Mouse (Mus musculus) kidney, embryonic 15.5 days (tissue): ENCODE data around the gene Angptl8. TPM values are rescaled to one million over a fixed set of nuclear protein-coding genes. Genes with fewer than 3 reads are reported as not detected.
"Not testable (repeated sequence)": the region's sequence is repeated elsewhere in the genome, so short reads cannot be mapped to it uniquely, and the experiment has no call there.

ENCODE experiments used
- ATAC-seq: fragments of 200-750 bp; cut with Nextera tagmentation; replicated peaks from 2 replicates; pipeline ENCODE4 v1.8.0; 2017; ENCODE audit warnings: moderate TSS enrichment; ENCODE audit not compliant: low FRiP score
- H3K27ac ChIP-seq: fragments of 300-500 bp; sonication (generic); 2 replicates; pipeline ENCODE4 v1.5.1; 2015; ENCODE audit warnings: mild to moderate bottlenecking, inconsistent platforms
- H3K27me3 ChIP-seq: fragments of 300-500 bp; sonication (generic); 2 replicates; pipeline ENCODE4 v1.6.1; 2015; ENCODE audit warnings: inconsistent platforms
- H3K36me3 ChIP-seq: fragments of 300-500 bp; sonication (generic); 2 replicates; pipeline ENCODE4 v1.6.1; 2015; ENCODE audit warnings: inconsistent platforms
- H3K4me1 ChIP-seq: fragments of 300-500 bp; sonication (generic); 2 replicates; pipeline ENCODE4 v1.6.1; 2015; ENCODE audit warnings: inconsistent platforms
- H3K4me2 ChIP-seq: fragments of 300-500 bp; sonication (generic); 2 replicates; pipeline ENCODE4 v1.6.1; 2015; ENCODE audit warnings: moderate library complexity, mild to moderate bottlenecking, inconsistent platforms
- H3K4me3 ChIP-seq: fragments of 300-500 bp; sonication (generic); replicated peaks from 2 replicates; pipeline ENCODE4 v1.5.1; 2015; ENCODE audit warnings: mild to moderate bottlenecking, inconsistent platforms
- H3K9ac ChIP-seq: fragments of 300-500 bp; sonication (generic); 2 replicates; pipeline ENCODE4 v1.6.1; 2015; ENCODE audit warnings: mild to moderate bottlenecking, inconsistent platforms
- H3K9me3 ChIP-seq: fragments of 300-500 bp; sonication (generic); replicated peaks from 2 replicates; pipeline ENCODE4 v1.6.1; 2016; ENCODE audit warnings: inconsistent platforms
- WGBS: fragments of 180-500 bp; shearing (Covaris S2); methylation state at CpG from one replicate; pipeline ENCODE4 v1.1.7; 2015; ENCODE audit warnings: mixed read lengths; 5-methylcytosine and 5-hydroxymethylcytosine counted together
- polyA plus RNA-seq: library from polyadenylated mRNA; unstranded; fragments of >200 nt; fragmentation: Nextera tagmentation; extraction: Ambion mirVana; gene quantifications from 2 replicates; pipeline ENCODE4 v1.2.1, GENCODE M21; 2015

Angptl8 gene
- polyA plus RNA-seq: 4.3 and 4.9 TPM in 2 replicates

DNA sequence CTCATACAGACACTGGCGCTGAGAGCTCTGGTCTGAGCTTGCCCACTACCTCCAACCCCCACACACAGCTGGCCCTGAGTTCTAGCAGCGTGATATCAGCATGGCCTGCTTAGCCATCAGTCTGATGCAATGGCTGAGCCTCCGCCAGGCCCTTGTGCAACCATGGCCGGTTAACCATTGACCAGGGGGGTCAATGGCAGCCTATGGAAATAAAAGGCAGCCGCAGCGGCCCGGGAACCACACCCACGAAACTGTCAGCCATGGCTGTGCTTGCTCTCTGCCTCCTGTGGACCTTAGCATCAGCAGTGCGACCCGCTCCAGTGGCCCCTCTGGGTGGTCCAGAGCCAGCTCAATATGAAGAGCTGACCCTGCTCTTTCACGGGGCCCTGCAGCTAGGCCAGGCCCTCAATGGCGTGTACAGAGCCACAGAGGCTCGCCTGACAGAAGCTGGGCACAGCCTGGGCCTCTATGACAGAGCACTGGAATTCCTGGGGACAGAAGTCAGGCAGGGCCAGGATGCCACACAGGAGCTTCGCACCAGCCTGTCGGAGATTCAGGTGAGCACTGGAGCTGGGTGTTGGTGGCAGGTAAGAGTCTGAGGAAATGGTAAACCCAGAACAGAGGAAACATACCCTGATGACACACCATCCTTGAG, at the start of gene Angptl8:
Angptl8 (plus strand) TSS at position 253 of the 655 bp plus-strand sequence.
- Histone ChIP-seq H3K4me3 (0 out of 2 replicates have a peak within 1 kb of the TSS, but pooled peaks have one; percentile 1), H3K27ac (peak within 1 kb of the TSS; percentile 68), H3K9ac (no peak within 1 kb of the TSS), H3K4me1 (peaks cover 20% of the 10 kb centered on the region), H3K27me3 (no peaks in the 10 kb centered on the region), H3K4me2 (peak within 1 kb of the TSS; percentile 20), H3K9me3 (no peaks in the 10 kb centered on the region), H3K36me3 (peaks cover 85% of the 10 kb centered on the region)
- peak; percentile 67 for ATAC-seq
- 72% methylated on average over 15 of the region's 15 CpGs for WGBS

- H3K9ac ChIP-seq, ATAC-seq, H3K27ac ChIP-seq, H3K27me3 ChIP-seq, H3K4me2 ChIP-seq, H3K4me3 ChIP-seq, H3K9me3 ChIP-seq: not testable (repeated sequence)
- peaks cover 23% of the 10 kb centered on the region for H3K4me1 ChIP-seq
- H3K36me3 ChIP-seq: peaks cover 83% of the 10 kb centered on the region
- 71% methylated on average over 2 of the region's 2 CpGs for WGBS
These were observed 49.0 kb upstream of the Angptl8 start for GRCm38 (mm10) chr9:21786309-21786708.

- WGBS: 16% methylated on average over 6 of the region's 6 CpGs
- 0 out of 2 replicates have a peak overlapping the region, but pooled peaks have one; percentile 42 for H3K27ac ChIP-seq
- peaks cover 83% of the 10 kb centered on the region for H3K36me3 ChIP-seq
- no peaks in the 10 kb centered on the region for H3K27me3 ChIP-seq
- H3K9ac ChIP-seq: no peak overlapping the region
- H3K4me3 ChIP-seq: no peak overlapping the region
- ATAC-seq: peak; percentile 57
- H3K4me1 ChIP-seq: peaks cover 29% of the 10 kb centered on the region
- H3K4me2 ChIP-seq: peak overlapping the region; percentile 8; the same call in 1 of the 2 replicates
- H3K9me3 ChIP-seq: no peaks in the 10 kb centered on the region
These were observed 48.4 kb upstream of the Angptl8 start for GRCm38 (mm10) chr9:21786906-21787305.

- Histone ChIP-seq H3K36me3 (peaks cover 81% of the 10 kb centered on the region), H3K9ac (no peak overlapping the region), H3K27ac (peak overlapping the region; percentile 42; the same call in 1 of the 2 replicates), H3K27me3 (no peaks in the 10 kb centered on the region), H3K4me2 (no peak overlapping the region), H3K9me3 (no peaks in the 10 kb centered on the region), H3K4me3 (no peak overlapping the region), H3K4me1 (peaks cover 30% of the 10 kb centered on the region)
- 61% methylated on average over 5 of the region's 5 CpGs for WGBS
- no peak for ATAC-seq
These were observed 47.7 kb upstream of the Angptl8 start for GRCm38 (mm10) chr9:21787654-21788053.

DNA sequence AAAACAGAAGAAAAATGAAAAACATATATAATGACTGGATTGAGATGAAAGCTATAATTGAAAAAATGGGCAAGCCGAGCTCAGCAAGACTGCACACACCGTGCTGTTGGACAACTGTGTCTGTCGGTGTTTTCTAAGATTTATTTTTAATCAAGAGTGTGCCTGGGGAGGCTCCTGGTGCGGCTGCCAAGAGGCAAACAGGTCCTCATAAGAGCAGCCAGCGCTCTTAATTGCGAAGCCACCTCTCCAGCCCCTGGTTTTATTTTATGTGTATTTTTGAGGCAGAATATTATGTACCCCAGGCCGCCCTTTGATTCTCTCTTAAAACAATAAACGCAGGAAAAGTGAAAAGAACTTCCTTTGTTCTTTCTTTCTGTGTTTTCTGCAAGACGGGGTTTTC, 47.1 kb upstream of the Angptl8 start:
- Histone ChIP-seq H3K4me2 (no peak overlapping the region), H3K27ac (peak overlapping the region; percentile 42; the same call in 1 of the 2 replicates), H3K27me3 (no peaks in the 10 kb centered on the region), H3K4me1 (peaks cover 36% of the 10 kb centered on the region), H3K36me3 (peaks cover 84% of the 10 kb centered on the region), H3K9ac (no peak overlapping the region), H3K4me3 (no peak overlapping the region), H3K9me3 (no peaks in the 10 kb centered on the region)
- ATAC-seq: no peak
- 67% methylated on average over 9 of the region's 9 CpGs for WGBS

DNA sequence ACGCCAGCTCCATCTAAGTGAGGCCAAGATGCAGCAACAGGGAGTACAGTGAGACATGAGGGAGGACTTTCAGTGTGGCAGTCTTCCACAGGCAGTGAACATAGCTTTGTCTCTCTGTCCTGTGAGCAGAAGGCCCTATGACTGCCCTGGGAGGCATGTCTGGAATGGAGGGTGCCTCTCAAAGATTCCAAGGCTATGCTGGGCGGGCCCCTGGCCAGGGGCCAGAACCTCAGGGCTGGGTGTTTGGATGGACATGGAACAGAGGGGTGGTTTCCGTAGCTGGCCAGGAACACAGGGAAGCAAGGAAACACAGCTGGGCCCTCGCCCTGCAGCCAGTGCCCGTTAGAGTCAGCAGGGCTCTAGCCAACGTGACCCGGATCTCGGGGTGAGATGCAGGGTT, 43.4 kb upstream of the Angptl8 start:
- no peak overlapping the region for H3K9ac ChIP-seq
- WGBS: 77% methylated on average over 8 of the region's 8 CpGs
- H3K4me3 ChIP-seq: no peak overlapping the region
- peak overlapping the region; percentile 37; the same call in 1 of the 2 replicates for H3K4me2 ChIP-seq
- no peak overlapping the region for H3K27ac ChIP-seq
- H3K4me1 ChIP-seq: peaks cover 68% of the 10 kb centered on the region
- peaks cover 77% of the 10 kb centered on the region for H3K36me3 ChIP-seq
- H3K9me3 ChIP-seq: no peaks in the 10 kb centered on the region
- no peak for ATAC-seq
- no peaks in the 10 kb centered on the region for H3K27me3 ChIP-seq

GRCm38 (mm10) chr9:21792644-21793043, 42.7 kb upstream of the Angptl8 start:
- Histone ChIP-seq H3K4me3 (no peak overlapping the region), H3K4me2 (peak overlapping the region; percentile 37), H3K9me3 (no peaks in the 10 kb centered on the region), H3K4me1 (peaks cover 69% of the 10 kb centered on the region), H3K36me3 (peaks cover 73% of the 10 kb centered on the region), H3K27ac (peak overlapping the region; percentile 23; the same call in 1 of the 2 replicates), H3K27me3 (no peaks in the 10 kb centered on the region), H3K9ac (no peak overlapping the region)
- 33% methylated on average over 8 of the region's 8 CpGs for whole genome bisulfite sequencing
- peak; percentile 34; the same call in 1 of the 2 replicates for ATAC-seq

GRCm38 (mm10) chr9:21793507-21793906, 41.8 kb upstream of the Angptl8 start:
- 95% methylated on average over 6 of the region's 6 CpGs for WGBS
- peaks cover 69% of the 10 kb centered on the region for H3K36me3 ChIP-seq
- not testable (repeated sequence) for H3K4me2 ChIP-seq, ATAC-seq, H3K9me3 ChIP-seq, H3K27ac ChIP-seq, H3K27me3 ChIP-seq, H3K9ac ChIP-seq, H3K4me3 ChIP-seq
- peaks cover 64% of the 10 kb centered on the region for H3K4me1 ChIP-seq

DNA sequence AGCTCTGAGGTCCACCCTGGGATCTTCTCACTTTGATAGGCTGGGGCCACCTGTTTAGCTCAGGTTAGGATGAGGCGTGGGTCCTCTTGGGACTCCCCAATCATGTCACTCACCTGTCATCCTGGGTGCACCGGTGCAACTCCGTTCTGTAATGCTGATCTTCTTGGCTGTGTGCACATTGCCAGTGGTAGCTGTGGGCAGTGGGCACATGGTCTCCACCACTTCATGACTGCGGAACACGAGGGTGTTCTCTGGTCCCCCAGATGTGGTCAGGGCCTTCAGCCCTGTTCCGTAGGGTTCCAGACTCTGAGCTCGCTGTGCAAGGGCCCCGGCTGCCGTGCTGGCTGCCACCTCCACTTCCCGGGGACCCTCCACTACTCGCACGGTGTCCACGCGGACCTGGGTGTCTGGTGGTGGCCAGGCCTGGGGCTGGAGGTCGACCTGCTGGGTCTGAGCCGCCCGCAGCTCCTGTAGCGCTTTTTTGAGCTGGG, 40.9 kb upstream of the Angptl8 start:
- no peak for ATAC-seq
- Histone ChIP-seq H3K4me1 (peaks cover 73% of the 10 kb centered on the region), H3K27ac (no peak overlapping the region), H3K9ac (no peak overlapping the region), H3K27me3 (no peaks in the 10 kb centered on the region), H3K9me3 (no peaks in the 10 kb centered on the region), H3K4me2 (no peak overlapping the region), H3K4me3 (no peak overlapping the region), H3K36me3 (peaks cover 60% of the 10 kb centered on the region)
- WGBS: 94% methylated on average over 18 of the region's 18 CpGs

DNA sequence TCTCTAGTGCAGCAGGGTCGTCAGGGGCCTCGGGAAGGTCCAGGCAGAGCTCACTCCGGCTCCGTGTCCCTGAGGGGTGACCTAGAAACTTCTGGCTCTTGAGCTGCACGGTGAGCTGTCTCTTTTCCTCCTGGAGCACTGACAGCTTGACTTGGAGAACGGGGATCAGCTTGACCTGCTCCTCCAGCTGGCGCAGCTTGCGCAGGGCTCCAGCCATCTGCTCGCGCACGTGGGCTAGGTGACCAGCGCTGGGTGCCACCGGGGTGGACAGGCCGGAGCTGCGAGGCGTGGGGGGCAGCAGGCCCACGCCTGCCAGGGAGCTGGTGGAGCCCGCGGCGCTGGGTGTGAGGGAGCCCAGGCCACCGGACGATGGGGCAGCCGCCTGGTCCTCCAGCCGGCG, 40.4 kb upstream of the Angptl8 start:
- no peak overlapping the region for H3K4me2 ChIP-seq

GRCm38 (mm10) chr9:21795579-21795978, 39.7 kb upstream of the Angptl8 start:
- H3K9me3 ChIP-seq: no peaks in the 10 kb centered on the region
- 79% methylated on average over 5 of the region's 5 CpGs for WGBS
- H3K4me2 ChIP-seq: peak overlapping the region; percentile 64
- no peak for ATAC-seq
- peak overlapping the region; percentile 96 for H3K27ac ChIP-seq
- peak overlapping the region; percentile 68 for H3K4me3 ChIP-seq
- H3K4me1 ChIP-seq: peaks cover 70% of the 10 kb centered on the region
- no peaks in the 10 kb centered on the region for H3K27me3 ChIP-seq
- H3K9ac ChIP-seq: no peak overlapping the region
- H3K36me3 ChIP-seq: peaks cover 53% of the 10 kb centered on the region

More for the DNA sequence above, 40.4 kb upstream of the Angptl8 start:
- H3K9me3 ChIP-seq: no peaks in the 10 kb centered on the region
- H3K4me3 ChIP-seq: no peak overlapping the region
- H3K36me3 ChIP-seq: peaks cover 55% of the 10 kb centered on the region
- peaks cover 73% of the 10 kb centered on the region for H3K4me1 ChIP-seq
- 92% methylated on average over 25 of the region's 25 CpGs for WGBS
- ATAC-seq: no peak
- no peak overlapping the region for H3K9ac ChIP-seq
- H3K27me3 ChIP-seq: no peaks in the 10 kb centered on the region
- H3K27ac ChIP-seq: no peak overlapping the region

DNA sequence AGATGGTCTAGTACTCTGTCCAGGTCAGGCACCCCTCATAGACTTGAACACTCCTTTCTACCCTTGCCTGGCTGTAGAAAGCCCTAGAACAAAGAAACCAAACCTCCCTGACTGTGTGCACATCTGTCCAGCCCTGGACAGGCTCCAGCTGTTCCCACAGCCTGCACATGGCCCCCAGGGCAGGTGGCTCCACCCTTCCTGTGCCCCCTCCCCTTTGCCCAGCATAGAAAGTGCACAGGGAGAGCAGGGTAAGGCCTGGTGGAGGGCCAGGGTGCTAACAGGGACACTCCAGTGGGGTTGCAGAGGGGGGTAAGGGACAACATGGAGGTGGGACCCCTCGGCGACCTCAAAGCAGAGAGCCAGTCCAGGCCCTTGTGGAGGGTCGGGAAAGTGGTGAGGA, 39.1 kb upstream of the Angptl8 start:
- Histone ChIP-seq H3K4me3 (peak overlapping the region; percentile 68), H3K27me3 (no peaks in the 10 kb centered on the region), H3K36me3 (peaks cover 55% of the 10 kb centered on the region), H3K27ac (peak overlapping the region; percentile 96), H3K9ac (peak overlapping the region; percentile 23), H3K9me3 (no peaks in the 10 kb centered on the region), H3K4me1 (peaks cover 70% of the 10 kb centered on the region), H3K4me2 (peak overlapping the region; percentile 64)
- 25% methylated on average over 3 of the region's 3 CpGs for WGBS
- no peak for ATAC-seq
